Mouse (Mus musculus) thymus, postnatal 10 days (tissue): ENCODE measurements at regions not wholly inside any gene's neighbourhood (a gene's known extent, or its start where the extent isn't known, plus 50 kb on each side); places are given as distances from the start of the nearest gene placed in this dataset.

Source experiments
- DNase-seq, 2 experiments: peaks; one replicate each; pipeline ENCODE4 v3.0.0; 2021; ENCODE audit warnings: low spot score in 2 of 2

- no peak for DNase-seq
Observed at GRCm38 (mm10) chr1:13941351-13941750, 2151.8 kb downstream of the 4930444P10Rik start.

- no peak for DNase-seq
Observed at GRCm38 (mm10) chr1:13938344-13938743, 2154.8 kb downstream of the 4930444P10Rik start.

- no peak for DNase-seq
Observed at GRCm38 (mm10) chr1:13935938-13936491, 2157.1 kb downstream of the 4930444P10Rik start.

GRCm38 (mm10) chr1:13928679-13929078 lies 2164.4 kb downstream of the 4930444P10Rik start:
- no peak for DNase-seq

GRCm38 (mm10) chr1:13927964-13928363 lies 2165.2 kb downstream of the 4930444P10Rik start:
- DNase-seq, result no peak

GRCm38 (mm10) chr1:13925994-13926393 lies 2167.1 kb downstream of the 4930444P10Rik start:
- DNase-seq, result no peak

- no peak for DNase-seq
Observed at GRCm38 (mm10) chr1:13915216-13915615, 2177.9 kb downstream of the 4930444P10Rik start.

GRCm38 (mm10) chr1:13879126-13879525 lies 2214.0 kb downstream of the 4930444P10Rik start:
- DNase-seq, result no peak

- no peak for DNase-seq
Observed at GRCm38 (mm10) chr1:13873925-13874324, 2219.2 kb downstream of the 4930444P10Rik start.

- no peak for DNase-seq
Observed at GRCm38 (mm10) chr1:13872536-13872935, 2220.6 kb downstream of the 4930444P10Rik start.

- DNase-seq, result no peak
Observed at GRCm38 (mm10) chr1:13870631-13871286, 2222.4 kb downstream of the 4930444P10Rik start.

GRCm38 (mm10) chr1:13865713-13866112 lies 2227.4 kb downstream of the 4930444P10Rik start:
- no peak for DNase-seq

- no peak for DNase-seq
Observed at GRCm38 (mm10) chr1:13863712-13864111, 2229.4 kb downstream of the 4930444P10Rik start.

- no peak for DNase-seq
Observed at GRCm38 (mm10) chr1:13861070-13861511, 2232.0 kb downstream of the 4930444P10Rik start.

GRCm38 (mm10) chr1:13860469-13860868 lies 2232.7 kb downstream of the 4930444P10Rik start:
- DNase-seq, result no peak

- no peak for DNase-seq
Observed at GRCm38 (mm10) chr1:13859723-13860122, 2233.4 kb downstream of the 4930444P10Rik start.

- DNase-seq, result no peak
Observed at GRCm38 (mm10) chr1:13858371-13859018, 2234.6 kb downstream of the 4930444P10Rik start.

- no peak for DNase-seq
Observed at GRCm38 (mm10) chr1:13856998-13857397, 2236.1 kb downstream of the 4930444P10Rik start.

GRCm38 (mm10) chr1:13851144-13851543 lies 2242.0 kb downstream of the 4930444P10Rik start:
- no peak for DNase-seq

- DNase-seq, result no peak
Observed at GRCm38 (mm10) chr1:13849071-13849470, 2244.1 kb downstream of the 4930444P10Rik start.

GRCm38 (mm10) chr1:13846336-13846865 lies 2246.7 kb downstream of the 4930444P10Rik start:
- no peak for DNase-seq

GRCm38 (mm10) chr1:13840309-13840622 lies 2252.9 kb downstream of the 4930444P10Rik start:
- no peak for DNase-seq
